Mouse (Mus musculus) cerebellum, adult 18-20 months (tissue): ENCODE measurements around the gene Krtap28-10.
"Not testable (repeated sequence)": the region's sequence is repeated elsewhere in the genome, so short reads cannot be mapped to it uniquely, and the experiment has no call there.

Experiments used
- DNase-seq, 2 experiments: peaks; one replicate each; pipeline ENCODE4 v3.0.0; 2021

The Krtap28-10 gene

GRCm38 (mm10) chr1:83007471-83007870 is 34.8 kb downstream of the Krtap28-10 start:
- DNase-seq: no peak

GRCm38 (mm10) chr1:83006218-83007179 is 35.8 kb downstream of the Krtap28-10 start:
- no peak for DNase-seq

GRCm38 (mm10) chr1:83000306-83000705 is 42.0 kb downstream of the Krtap28-10 start, which contains the start of gene Gm47959:
Gm47959 (plus strand) TSS chr1:83000548.
- not testable (repeated sequence) for DNase-seq

- no peak for DNase-seq
Measured at GRCm38 (mm10) chr1:82993947-82994346, 48.3 kb downstream of the Krtap28-10 start.

GRCm38 (mm10) chr1:82992093-82992492 is 50.2 kb downstream of the Krtap28-10 start:
- DNase-seq: no peak

- DNase-seq: no peak
Measured at GRCm38 (mm10) chr1:82991596-82991995, 50.7 kb downstream of the Krtap28-10 start.
